Mouse (Mus musculus): ENCODE data around the gene Rcbtb2.

DNA sequence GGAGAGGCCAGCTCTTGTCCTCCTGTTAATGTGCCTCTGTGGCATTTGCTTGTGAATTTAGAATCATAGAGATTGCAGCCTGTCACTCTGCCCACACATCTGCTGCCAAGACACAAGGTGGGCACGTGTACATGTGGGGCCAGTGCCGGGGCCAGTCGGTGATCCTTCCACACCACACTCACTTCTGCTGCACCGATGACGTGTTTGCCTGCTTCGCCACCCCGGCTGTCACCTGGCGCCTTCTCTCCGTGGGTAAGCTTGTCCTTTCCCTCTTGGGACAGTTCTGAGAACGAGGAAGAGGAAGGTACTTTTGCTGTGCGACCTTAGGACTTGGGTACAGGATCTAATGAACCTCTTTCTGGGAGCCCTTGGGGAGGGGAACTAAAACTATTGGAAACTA is 50.8 kb downstream of the Rcbtb2 start:
- no peak for TF ChIP-seq CTCF (IDR thresholded peaks at IDR 0.05; ENCODE audit: low read depth)
- no peak for TF ChIP-seq EP300 (optimal IDR thresholded peaks at IDR 0.05)

Measured in stomach, postnatal 0 days (tissue).